Mouse (Mus musculus) intestine, postnatal 0 days (tissue): ENCODE data around the gene Snx20. TPM values are rescaled to one million over a fixed set of nuclear protein-coding genes. Genes with fewer than 3 reads are reported as not detected.

ENCODE experiments used
- ATAC-seq: fragments of 200-750 bp; cut with Nextera tagmentation; 2 replicates; pipeline ENCODE4 v1.8.0; 2017; ENCODE audit warnings: mild to moderate bottlenecking, moderate TSS enrichment, moderate library complexity
- H3K27ac ChIP-seq: fragments of 300-500 bp; sonication (generic); 2 replicates; pipeline ENCODE4 v1.5.1; 2014; ENCODE audit warnings: mild to moderate bottlenecking, low read depth, low read length, moderate library complexity
- H3K27me3 ChIP-seq: fragments of 300-500 bp; sonication (generic); replicated peaks from 2 replicates; pipeline ENCODE4 v1.6.1; 2014; ENCODE audit warnings: low read length, mixed read lengths; ENCODE audit not compliant: control insufficient read depth, insufficient read depth
- H3K36me3 ChIP-seq: fragments of 300-500 bp; sonication (generic); 2 replicates; pipeline ENCODE4 v1.6.1; 2014; ENCODE audit warnings: mild to moderate bottlenecking, moderate library complexity; ENCODE audit not compliant: control insufficient read depth, insufficient read depth
- H3K4me1 ChIP-seq: fragments of 300-500 bp; sonication (generic); replicated peaks from 2 replicates; pipeline ENCODE4 v1.6.1; 2014; ENCODE audit warnings: antibody characterized with exemption, low read length, mixed read lengths; ENCODE audit not compliant: control insufficient read depth, insufficient read depth
- H3K4me2 ChIP-seq: fragments of 300-500 bp; sonication (generic); replicated peaks from 2 replicates; pipeline ENCODE4 v1.6.1; 2014; ENCODE audit warnings: low read depth, mild to moderate bottlenecking, moderate library complexity
- H3K4me3 ChIP-seq: fragments of 300-500 bp; sonication (generic); 2 replicates; pipeline ENCODE4 v1.5.1; 2014; ENCODE audit warnings: low read depth, low read length
- H3K9ac ChIP-seq: fragments of 300-500 bp; sonication (generic); 2 replicates; pipeline ENCODE4 v1.6.1; 2014; ENCODE audit warnings: mild to moderate bottlenecking, low read depth, low read length
- H3K9me3 ChIP-seq: fragments of 300-500 bp; sonication (generic); 2 replicates; pipeline ENCODE4 v1.6.1; 2016; ENCODE audit warnings: mixed run types; ENCODE audit not compliant: control insufficient read depth
- CTCF ChIP-seq: sonication (generic); IDR thresholded peaks from 2 replicates; pipeline ENCODE4 v1.5.1; 2016; ENCODE audit warnings: low read depth, mild to moderate bottlenecking, control low read depth, antibody characterized with exemption, moderate library complexity
- WGBS: fragments of 180-500 bp; shearing (Covaris S2); extraction: QIAGEN DNeasy Blood & Tissue Kit; methylation state at CpG from one replicate; pipeline ENCODE4 v1.1.7; 2014; 5-methylcytosine and 5-hydroxymethylcytosine counted together
- polyA plus RNA-seq: library from polyadenylated mRNA; unstranded; fragments of >200 nt; fragmentation: Nextera tagmentation; extraction: Ambion mirVana; gene quantifications from 2 replicates; pipeline ENCODE4 v1.2.1, GENCODE M21; 2015

Gene Snx20
- polyA plus RNA-seq, 1 experiment from 2014 or later, result 37.1 TPM

DNA sequence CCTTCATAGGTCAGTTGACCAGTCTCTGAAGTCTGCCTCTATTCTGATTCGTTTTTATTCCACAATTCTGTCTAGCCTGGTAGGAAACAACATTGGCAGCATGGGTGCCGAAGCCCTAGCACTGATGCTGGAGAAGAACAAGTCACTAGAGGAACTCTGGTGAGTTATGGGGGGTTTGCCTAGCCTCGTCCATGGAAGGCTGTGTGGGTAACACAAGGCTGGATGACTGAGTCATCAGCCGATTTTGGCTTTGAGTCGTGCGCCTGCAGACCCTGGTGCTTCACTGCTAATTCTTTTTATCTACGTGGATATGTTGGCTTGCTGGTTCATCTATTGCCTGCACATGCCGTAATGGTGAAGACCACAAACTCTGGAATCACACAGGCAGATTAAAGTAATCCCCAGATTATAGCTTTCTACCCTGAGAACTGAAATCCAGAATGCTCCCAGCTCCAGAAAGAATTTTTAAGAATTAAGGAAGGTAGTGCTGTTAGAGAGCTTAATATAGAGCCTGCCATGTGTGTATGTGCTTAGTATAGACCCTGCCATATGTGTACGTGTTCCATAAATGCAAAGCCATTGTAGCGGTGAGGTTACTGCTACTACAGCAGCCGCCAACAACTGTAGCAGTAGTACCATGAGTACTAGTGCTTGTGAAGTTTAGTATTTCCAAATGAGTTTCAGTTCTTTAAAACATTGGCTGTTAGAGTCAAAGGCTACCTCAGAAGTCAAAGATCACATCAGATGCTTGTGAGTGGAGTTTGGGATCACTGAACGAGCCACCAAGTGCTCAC, 39.6 kb upstream of the Snx20 start:
- TF ChIP-seq CTCF, result no peak
- no peak for ATAC-seq
- WGBS, result 88% methylated on average over 12 of the region's 12 CpGs
- Histone ChIP-seq H3K4me2 (no peak overlapping the region), H3K9me3 (no peaks in the 10 kb centered on the region), H3K27me3 (no peaks in the 10 kb centered on the region), H3K4me1 (no peaks in the 10 kb centered on the region), H3K9ac (no peak overlapping the region), H3K36me3 (no peaks in the 10 kb centered on the region; the same call in 1 of the 2 replicates), H3K4me3 (no peak overlapping the region), H3K27ac (no peak overlapping the region)

DNA sequence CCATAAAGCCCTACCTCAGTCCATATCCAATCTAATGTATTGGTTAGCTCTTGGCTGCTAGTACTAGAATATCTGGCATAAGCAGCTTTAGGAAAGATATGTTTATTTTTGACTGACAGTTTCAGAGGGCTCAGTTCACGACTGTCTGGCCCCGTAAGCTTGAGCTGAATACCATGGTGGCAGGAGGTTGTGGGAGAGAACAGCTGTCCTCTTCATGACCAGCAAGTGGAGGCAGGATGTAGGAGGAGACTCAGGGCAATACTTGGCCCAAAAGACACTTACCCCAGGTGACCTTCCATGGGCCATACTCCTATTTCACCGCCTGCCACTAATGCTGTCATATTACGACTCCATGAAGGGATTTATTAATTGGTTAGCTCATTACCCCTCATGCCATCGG, 37.9 kb upstream of the Snx20 start:
- Histone ChIP-seq H3K27ac (no peak overlapping the region), H3K4me1 (no peaks in the 10 kb centered on the region), H3K4me2 (no peak overlapping the region), H3K27me3 (no peaks in the 10 kb centered on the region), H3K9ac (no peak overlapping the region), H3K9me3 (no peaks in the 10 kb centered on the region), H3K4me3 (no peak overlapping the region), H3K36me3 (no peaks in the 10 kb centered on the region)
- no peak for ATAC-seq
- no peak for TF ChIP-seq CTCF
- 78% methylated on average over 5 of the region's 5 CpGs for WGBS

DNA sequence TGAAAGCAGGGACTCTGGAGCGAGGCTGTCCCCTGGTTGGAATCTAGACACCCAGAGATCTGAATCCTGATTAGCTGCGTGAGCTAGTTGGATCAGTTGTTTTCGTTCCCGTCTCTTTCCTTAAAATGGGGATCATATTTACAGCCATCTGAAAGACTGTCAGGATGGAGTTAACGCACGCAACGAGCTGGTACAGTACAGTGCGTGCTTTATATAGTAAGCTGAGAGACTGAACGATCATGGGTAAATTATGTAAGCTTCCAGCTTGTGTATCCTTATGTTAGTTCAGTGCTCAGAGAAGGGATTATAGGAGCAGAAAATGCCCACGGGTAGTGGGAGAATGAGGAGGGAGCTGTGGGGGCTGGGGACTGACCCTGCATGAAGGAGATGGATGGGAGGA, 35.6 kb upstream of the Snx20 start:
- no peak for TF ChIP-seq CTCF
- Histone ChIP-seq H3K4me3 (no peak overlapping the region), H3K36me3 (no peaks in the 10 kb centered on the region), H3K9ac (no peak overlapping the region), H3K9me3 (no peaks in the 10 kb centered on the region), H3K27me3 (no peaks in the 10 kb centered on the region), H3K4me1 (no peaks in the 10 kb centered on the region), H3K27ac (no peak overlapping the region), H3K4me2 (no peak overlapping the region)
- WGBS, result 78% methylated on average over 10 of the region's 10 CpGs
- no peak for ATAC-seq

DNA sequence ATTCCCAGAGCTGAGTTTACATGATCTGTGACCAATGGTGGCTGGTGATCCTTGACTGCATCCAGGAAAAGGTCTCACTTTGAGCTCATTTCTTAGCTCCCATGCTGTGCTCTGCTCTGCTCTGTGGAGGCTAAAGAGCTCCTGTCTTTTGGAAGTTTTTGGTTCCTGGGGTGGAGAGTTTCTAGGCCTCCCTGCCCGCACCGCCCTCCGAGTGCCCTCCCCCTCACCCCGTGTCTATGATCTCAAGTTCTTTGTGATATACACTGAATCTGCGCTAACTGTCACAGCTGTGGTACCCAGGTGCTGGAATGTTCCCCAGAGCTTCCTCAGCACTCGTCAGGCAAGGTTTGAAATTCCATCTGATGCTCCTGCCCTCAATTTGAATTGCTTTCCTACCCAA, 34.9 kb upstream of the Snx20 start:
- Histone ChIP-seq H3K9ac (no peak overlapping the region), H3K27me3 (no peaks in the 10 kb centered on the region), H3K4me3 (no peak overlapping the region), H3K4me2 (no peak overlapping the region), H3K36me3 (no peaks in the 10 kb centered on the region), H3K9me3 (no peaks in the 10 kb centered on the region), H3K27ac (no peak overlapping the region), H3K4me1 (no peaks in the 10 kb centered on the region)
- ATAC-seq, result no peak
- WGBS, result 84% methylated on average over 6 of the region's 6 CpGs
- no peak for TF ChIP-seq CTCF

DNA sequence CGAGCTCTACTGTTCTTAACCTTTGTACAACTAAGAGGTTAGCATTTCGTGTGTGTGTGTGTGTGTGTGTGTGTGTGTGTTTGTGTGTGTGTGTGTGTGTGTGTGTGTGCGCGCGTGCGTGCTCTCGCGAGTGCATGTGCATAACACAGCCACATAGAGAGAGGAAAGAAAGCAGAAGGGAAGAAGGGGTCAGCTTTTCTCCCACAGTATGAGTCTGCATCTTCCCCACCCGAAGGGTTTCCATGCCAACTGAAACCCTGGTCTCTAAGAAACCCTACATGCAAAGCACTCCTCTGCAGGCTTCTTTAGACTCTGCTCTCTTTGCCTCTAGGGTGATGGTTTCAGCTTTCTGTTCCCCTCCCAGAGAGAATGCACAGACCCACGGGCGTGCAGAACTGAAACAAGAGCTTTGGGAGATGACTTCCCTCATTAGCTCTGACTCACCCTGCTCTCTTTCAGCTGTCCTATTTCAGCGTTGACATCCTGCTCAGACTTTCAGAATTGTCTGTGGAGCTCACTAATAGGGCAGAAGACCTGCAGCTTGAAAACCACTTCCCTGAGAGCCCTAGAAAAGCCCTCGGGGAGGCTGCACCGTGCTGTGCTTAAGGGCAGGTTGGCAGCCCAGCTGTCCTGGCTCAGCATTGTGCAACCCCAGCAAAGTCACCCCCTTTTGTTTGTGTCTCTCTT, 32.6 kb upstream of the Snx20 start:
- Histone ChIP-seq H3K27me3 (no peaks in the 10 kb centered on the region), H3K27ac (no peak overlapping the region), H3K4me1 (no peaks in the 10 kb centered on the region), H3K36me3 (no peaks in the 10 kb centered on the region), H3K9me3 (no peaks in the 10 kb centered on the region), H3K9ac (no peak overlapping the region), H3K4me2 (no peak overlapping the region), H3K4me3 (no peak overlapping the region)
- TF ChIP-seq CTCF, result no peak
- 51% methylated on average over 11 of the region's 14 CpGs for WGBS
- ATAC-seq, result no peak

DNA sequence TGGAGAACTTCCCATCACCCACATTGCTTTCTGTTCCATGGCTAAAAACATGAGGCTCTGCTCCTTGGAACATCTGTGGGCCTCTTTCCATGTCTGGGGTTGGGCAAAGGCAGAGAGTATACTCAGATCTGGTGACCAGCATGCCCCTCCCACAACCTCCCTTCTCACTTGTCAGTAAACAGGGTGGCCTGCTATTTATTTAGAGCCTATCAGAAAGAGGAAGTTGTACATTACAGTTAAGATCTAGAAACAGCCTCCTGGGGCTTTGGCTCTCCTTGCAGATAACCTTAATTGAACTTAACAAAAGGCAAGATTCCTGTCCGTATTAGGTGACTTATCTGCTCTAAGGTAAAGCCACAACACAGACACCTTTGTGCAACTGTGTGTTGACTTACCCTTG, 30.5 kb upstream of the Snx20 start:
- no peak for TF ChIP-seq CTCF
- no peaks in the 10 kb centered on the region for H3K36me3 ChIP-seq
- ATAC-seq, result peak; percentile 34; the same call in 1 of the 2 replicates
- no peaks in the 10 kb centered on the region for H3K27me3 ChIP-seq
- H3K9ac ChIP-seq, result no peak overlapping the region
- H3K4me2 ChIP-seq, result no peak overlapping the region
- no peaks in the 10 kb centered on the region for H3K9me3 ChIP-seq
- H3K27ac ChIP-seq, result no peak overlapping the region
- no peak overlapping the region for H3K4me3 ChIP-seq
- no peaks in the 10 kb centered on the region for H3K4me1 ChIP-seq
- WGBS, result 27% methylated on average over 1 of the region's 1 CpGs
